Mouse (Mus musculus) MEL (cell line): ENCODE measurements at regions not wholly inside any gene's neighbourhood (a gene's known extent, or its start where the extent isn't known, plus 50 kb on each side); places are given as distances from the start of the nearest gene placed in this dataset.

Experiments
- CTCF ChIP-seq, 3 experiments: IDR thresholded peaks in 2 of 3; conservative IDR thresholded peaks in 1 of 3; 2 replicates each; pipeline ENCODE4 v1.5.1; 2011 to 2012; ENCODE audit warnings: low read length in 3 of 3, low read depth in 2 of 3, mild to moderate bottlenecking in 2 of 3, improper control_type of control experiment in 1 of 3, inconsistent platforms in 1 of 3, mixed read lengths in 1 of 3, moderate library complexity in 1 of 3; ENCODE audit not compliant: control insufficient read depth in 1 of 3, insufficient read depth in 1 of 3, poor library complexity in 1 of 3, severe bottlenecking in 1 of 3
- NELFE ChIP-seq: IDR thresholded peaks from 2 replicates; pipeline ENCODE4 v1.6.1; 2011; ENCODE audit warnings: low read depth, low read length, improper control_type of control experiment

DNA sequence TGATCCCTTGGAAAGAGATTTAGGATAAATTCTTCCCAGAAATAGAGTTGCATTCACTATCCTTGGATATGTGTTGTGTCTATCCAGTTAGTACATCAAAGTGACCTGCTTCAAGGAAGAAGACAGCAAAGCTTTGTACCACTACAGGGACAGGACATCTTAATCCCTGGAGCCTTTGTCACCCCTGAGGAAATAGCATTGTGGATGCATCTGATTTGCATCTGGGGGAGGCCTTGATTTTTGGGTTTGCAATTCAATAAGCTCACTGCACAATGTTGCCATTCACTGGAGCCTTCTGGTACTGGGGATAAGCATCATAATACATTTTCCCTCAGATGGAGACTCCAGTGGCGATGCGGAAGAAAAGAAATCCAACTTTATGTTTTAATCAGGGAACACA, 229.2 kb upstream of the Dcn start:
- TF ChIP-seq NELFE = no peak
- no peak for TF ChIP-seq CTCF (IDR thresholded peaks at IDR 0.05 in 2 of 3, conservative IDR thresholded peaks at IDR 0.05 in 1 of 3; ENCODE audit: control insufficient read depth in 1 of 3, insufficient read depth in 1 of 3, low read depth in 2 of 3, low read length in 3 of 3, poor library complexity in 1 of 3, severe bottlenecking in 1 of 3)
